Mouse (Mus musculus): ENCODE data around the gene Wdpcp. TPM values are rescaled to one million over a fixed set of nuclear protein-coding genes. Genes with fewer than 3 reads are reported as not detected.
A peak's percentile ranks its signal among the peaks of the same experiment; 100 is the strongest.

The Wdpcp gene
- polyA plus RNA-seq, 1 experiment from 2014 or later: 10.9 TPM

GRCm38 (mm10) chr11:21550222-21551173, 21.5 kb upstream of the Wdpcp start:
- ATAC-seq (ENCODE audit: low read depth): no peak; the same call in 1 of the 2 replicates
- H3K4me1 ChIP-seq (replicated peaks): no peaks in the 10 kb centered on the region
- no peak overlapping the region for H3K4me3 ChIP-seq
- H3K36me3 ChIP-seq: peaks cover 6% of the 10 kb centered on the region; the same call in 1 of the 2 replicates
- no peak overlapping the region for H3K27ac ChIP-seq (replicated peaks)
- H3K9me3 ChIP-seq: no peaks in the 10 kb centered on the region
- H3K27me3 ChIP-seq: no peaks in the 10 kb centered on the region
- H3K9ac ChIP-seq: no peak overlapping the region
- 79% methylated on average over 12 of the region's 12 CpGs for WGBS
- H3K4me2 ChIP-seq: no peak overlapping the region

GRCm38 (mm10) chr11:21552049-21552448, 20.0 kb upstream of the Wdpcp start:
- Histone ChIP-seq H3K9me3 (no peaks in the 10 kb centered on the region), H3K27me3 (no peaks in the 10 kb centered on the region), H3K4me3 (no peak overlapping the region), H3K36me3 (peaks cover 12% of the 10 kb centered on the region), H3K27ac (replicated peaks) (no peak overlapping the region), H3K9ac (no peak overlapping the region), H3K4me2 (no peak overlapping the region), H3K4me1 (replicated peaks) (no peaks in the 10 kb centered on the region)
- WGBS: 93% methylated on average over 3 of the region's 3 CpGs
- ATAC-seq (ENCODE audit: low read depth): no peak

- WGBS: 89% methylated on average over 11 of the region's 11 CpGs
- H3K4me1 ChIP-seq (replicated peaks): no peaks in the 10 kb centered on the region
- H3K9ac ChIP-seq: no peak overlapping the region
- H3K4me3 ChIP-seq: no peak overlapping the region
- no peak overlapping the region for H3K27ac ChIP-seq (replicated peaks)
- H3K4me2 ChIP-seq: no peak overlapping the region
- no peaks in the 10 kb centered on the region for H3K9me3 ChIP-seq
- H3K27me3 ChIP-seq: no peaks in the 10 kb centered on the region
- ATAC-seq (ENCODE audit: low read depth): no peak
- H3K36me3 ChIP-seq: peaks cover 72% of the 10 kb centered on the region
Observed at GRCm38 (mm10) chr11:21559727-21560126, 12.3 kb upstream of the Wdpcp start.

DNA sequence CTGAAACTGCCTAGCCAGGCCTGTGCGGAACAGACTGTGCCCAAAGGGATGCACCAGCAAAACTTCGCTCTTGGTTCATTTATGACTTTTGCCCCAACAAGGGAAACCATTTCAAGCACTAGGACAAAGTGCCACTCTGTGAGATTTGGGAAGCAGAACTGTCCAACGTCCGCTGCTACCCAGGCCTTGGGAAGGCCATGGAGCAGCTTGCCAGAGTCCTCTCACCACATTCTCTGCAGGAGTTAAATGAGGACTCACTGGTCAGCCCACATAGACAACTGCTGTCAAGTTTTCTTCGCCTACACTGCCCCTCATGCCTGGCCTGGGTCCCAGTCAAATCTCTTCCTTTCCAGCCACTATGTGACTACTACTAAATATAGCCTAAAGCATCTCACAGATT, 10.7 kb upstream of the Wdpcp start:
- no peak for ATAC-seq (ENCODE audit: low read depth)
- no peak overlapping the region for H3K4me2 ChIP-seq
- no peak overlapping the region for H3K9ac ChIP-seq
- H3K27me3 ChIP-seq: no peaks in the 10 kb centered on the region
- no peaks in the 10 kb centered on the region for H3K9me3 ChIP-seq
- H3K4me3 ChIP-seq: no peak overlapping the region
- no peaks in the 10 kb centered on the region for H3K4me1 ChIP-seq (replicated peaks)
- 89% methylated on average over 5 of the region's 5 CpGs for WGBS
- peaks cover 75% of the 10 kb centered on the region for H3K36me3 ChIP-seq
- H3K27ac ChIP-seq (replicated peaks): no peak overlapping the region

DNA sequence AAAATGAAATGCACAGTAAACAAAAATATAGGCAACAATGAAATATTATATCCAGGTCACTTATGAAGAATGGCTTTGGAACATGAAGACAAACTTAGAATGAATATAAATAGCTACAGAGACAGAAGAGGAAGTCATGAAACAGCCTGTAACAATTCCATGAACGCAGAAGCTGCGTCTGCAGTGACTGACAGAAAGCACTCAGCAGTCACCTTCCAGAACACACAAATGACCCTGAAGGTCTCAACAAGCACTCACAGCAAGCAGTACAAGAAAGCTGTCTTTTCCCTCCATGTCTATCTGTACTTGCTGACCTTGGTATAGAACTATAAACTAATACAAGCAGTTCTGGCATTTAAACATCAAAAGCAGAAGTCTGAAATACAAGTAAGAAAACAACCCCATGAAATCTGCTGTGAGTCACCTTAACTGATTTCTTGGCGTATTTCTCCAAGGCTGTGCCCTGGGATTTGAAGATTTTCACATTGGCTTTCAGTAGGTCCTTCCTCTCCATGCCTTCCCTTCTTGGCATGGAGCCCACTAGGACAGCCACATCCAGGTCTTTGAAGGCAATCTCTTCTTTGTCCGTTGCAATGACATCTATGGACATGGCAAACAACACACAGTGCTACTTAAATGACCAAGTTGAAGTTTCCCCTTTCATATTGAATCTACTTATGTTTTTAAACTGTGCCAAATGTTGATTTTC, 8.3 kb upstream of the Wdpcp start:
- Histone ChIP-seq H3K9ac (no peak overlapping the region), H3K4me2 (no peak overlapping the region), H3K36me3 (peaks cover 63% of the 10 kb centered on the region), H3K4me3 (no peak overlapping the region), H3K27ac (replicated peaks) (no peak overlapping the region), H3K9me3 (no peaks in the 10 kb centered on the region), H3K27me3 (no peaks in the 10 kb centered on the region), H3K4me1 (replicated peaks) (peaks cover 3% of the 10 kb centered on the region)
- WGBS: 86% methylated on average over 4 of the region's 4 CpGs
- no peak for ATAC-seq (ENCODE audit: low read depth)

DNA sequence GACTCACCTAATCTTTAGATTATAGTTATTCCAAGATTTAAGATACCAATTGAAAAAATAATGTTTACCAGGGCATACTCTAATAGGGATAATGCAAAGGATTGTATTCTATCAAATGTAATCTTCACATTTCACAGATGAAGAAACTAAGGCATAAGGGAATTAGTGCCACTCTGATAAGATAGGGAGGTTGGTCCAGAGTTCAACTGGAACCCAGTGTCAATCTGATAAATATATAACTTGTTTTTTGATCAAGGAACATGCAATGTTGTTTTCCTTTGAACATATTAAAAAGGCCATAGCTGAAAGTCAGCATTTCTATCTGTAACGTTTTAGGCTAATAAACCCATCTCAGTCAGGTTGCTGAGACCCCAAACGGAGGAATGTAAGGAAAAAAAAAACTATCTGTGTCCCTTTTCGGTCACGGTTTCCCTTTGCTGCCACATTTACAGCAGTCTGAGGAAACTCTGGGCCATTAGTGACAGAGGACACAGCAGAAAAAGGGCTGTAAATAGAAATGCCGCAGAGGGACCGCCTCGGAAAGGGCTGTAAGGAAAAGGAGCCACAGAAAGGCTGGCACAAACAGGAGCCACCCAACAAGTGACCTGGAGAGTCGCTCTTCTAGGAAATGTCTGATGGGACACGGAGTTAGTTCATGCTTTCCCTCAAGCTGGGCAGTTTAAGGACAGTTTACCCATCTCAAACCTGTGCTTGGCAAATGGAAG, 7.2 kb upstream of the Wdpcp start:
- Histone ChIP-seq H3K4me1 (replicated peaks) (peaks cover 12% of the 10 kb centered on the region), H3K36me3 (peaks cover 52% of the 10 kb centered on the region), H3K9me3 (no peaks in the 10 kb centered on the region), H3K27me3 (no peaks in the 10 kb centered on the region), H3K27ac (replicated peaks) (no peak overlapping the region), H3K4me2 (no peak overlapping the region), H3K9ac (no peak overlapping the region), H3K4me3 (no peak overlapping the region)
- WGBS: 74% methylated on average over 9 of the region's 9 CpGs
- no peak for ATAC-seq (ENCODE audit: low read depth)

- Histone ChIP-seq H3K4me1 (replicated peaks) (peaks cover 24% of the 10 kb centered on the region), H3K36me3 (peaks cover 34% of the 10 kb centered on the region), H3K9ac (no peak overlapping the region), H3K4me3 (no peak overlapping the region), H3K9me3 (no peaks in the 10 kb centered on the region), H3K4me2 (no peak overlapping the region), H3K27me3 (no peaks in the 10 kb centered on the region), H3K27ac (replicated peaks) (no peak overlapping the region)
- no peak for ATAC-seq (ENCODE audit: low read depth)
- 97% methylated on average over 6 of the region's 6 CpGs for WGBS
Observed at GRCm38 (mm10) chr11:21566934-21567333, 5.1 kb upstream of the Wdpcp start.

GRCm38 (mm10) chr11:21567733-21568132, 4.3 kb upstream of the Wdpcp start:
- Histone ChIP-seq H3K4me2 (no peak overlapping the region), H3K36me3 (peaks cover 30% of the 10 kb centered on the region), H3K27ac (replicated peaks) (no peak overlapping the region), H3K4me3 (no peak overlapping the region), H3K27me3 (no peaks in the 10 kb centered on the region), H3K4me1 (replicated peaks) (peaks cover 28% of the 10 kb centered on the region), H3K9me3 (no peaks in the 10 kb centered on the region), H3K9ac (no peak overlapping the region)
- ATAC-seq (ENCODE audit: low read depth): no peak
- 95% methylated on average over 1 of the region's 1 CpGs for WGBS

- Histone ChIP-seq H3K4me2 (peak overlapping the region; percentile 86), H3K36me3 (peaks cover 18% of the 10 kb centered on the region), H3K9me3 (no peaks in the 10 kb centered on the region), H3K4me1 (replicated peaks) (peaks cover 31% of the 10 kb centered on the region), H3K27ac (replicated peaks) (no peak overlapping the region; the same call in 1 of the 2 replicates), H3K4me3 (no peak overlapping the region), H3K27me3 (no peaks in the 10 kb centered on the region), H3K9ac (0 out of 2 replicates have a peak overlapping the region, but pooled peaks have one; percentile 22)
- ATAC-seq (ENCODE audit: low read depth): no peak
- WGBS: 76% methylated on average over 5 of the region's 5 CpGs
Observed at GRCm38 (mm10) chr11:21569002-21569401, 3.0 kb upstream of the Wdpcp start.

GRCm38 (mm10) chr11:21569456-21570108, 2.5 kb upstream of the Wdpcp start:
- peaks cover 18% of the 10 kb centered on the region for H3K36me3 ChIP-seq
- peak overlapping the region; percentile 44; the same call in 1 of the 2 replicates for H3K9ac ChIP-seq
- peak overlapping the region; percentile 86 for H3K4me2 ChIP-seq
- 26% methylated on average over 3 of the region's 3 CpGs for WGBS
- H3K4me3 ChIP-seq: no peak overlapping the region
- H3K9me3 ChIP-seq: no peaks in the 10 kb centered on the region
- ATAC-seq (ENCODE audit: low read depth): no peak
- H3K27me3 ChIP-seq: no peaks in the 10 kb centered on the region
- peak overlapping the region; percentile 42; the same call in 1 of the 2 replicates for H3K27ac ChIP-seq (replicated peaks)
- H3K4me1 ChIP-seq (replicated peaks): peaks cover 31% of the 10 kb centered on the region

GRCm38 (mm10) chr11:21570109-21570474, 1.9 kb upstream of the Wdpcp start:
- ATAC-seq (ENCODE audit: low read depth): no peak
- Histone ChIP-seq H3K4me2 (peak overlapping the region; percentile 86), H3K4me3 (peak overlapping the region; percentile 62), H3K27ac (replicated peaks) (peak overlapping the region; percentile 42), H3K27me3 (no peaks in the 10 kb centered on the region), H3K36me3 (peaks cover 13% of the 10 kb centered on the region), H3K4me1 (replicated peaks) (peaks cover 31% of the 10 kb centered on the region), H3K9ac (peak overlapping the region; percentile 44; the same call in 1 of the 2 replicates), H3K9me3 (no peaks in the 10 kb centered on the region)
- WGBS: 45% methylated on average over 2 of the region's 2 CpGs
